Comparison of ENCODE assay signal across 14 mouse cellular contexts in the genomic region with DNA sequence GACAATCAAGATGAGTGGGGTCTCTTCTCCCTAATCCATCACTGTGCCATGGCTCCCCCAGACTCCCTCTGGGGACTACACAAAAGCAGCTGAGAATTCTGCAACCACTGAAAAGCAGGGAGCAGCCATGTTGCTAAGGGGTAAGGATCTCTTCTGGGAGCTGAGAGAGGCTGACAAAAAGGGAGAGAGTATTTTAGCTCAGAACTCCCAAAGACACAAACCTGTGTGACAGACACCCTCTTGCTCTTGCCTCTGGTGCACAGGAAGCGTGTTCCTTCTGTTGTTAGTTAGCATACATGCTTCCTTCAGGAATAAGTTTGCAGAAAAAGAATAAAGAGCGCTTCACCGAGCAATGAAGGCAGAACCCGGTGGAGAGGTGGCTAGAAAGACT. TPM values are rescaled to one million over a fixed set of nuclear protein-coding genes. Genes with fewer than 3 reads are reported as not detected.
DNase-seq lines count a peak whose midpoint lies in the region; ATAC-seq and TF ChIP-seq lines count a peak whose summit lies in the region.
"Had no signal": no experiment of that assay in that cellular context is flagged by ENCODE, and none has a peak within 500 bp of the region (broad histone marks: within the 10 kb centered on the region; RNA-seq: fewer than 3 reads in every experiment).

No protein-coding gene starts in this region.

- no peaks in the 10 kb centered on the region for H3K36me3 ChIP-seq in embryonic facial prominence, embryonic 10.5 days (replicated peaks)
- H3K36me3 ChIP-seq in forebrain, postnatal 0 days (ENCODE audit: insufficient read depth): no peaks in the 10 kb centered on the region
- no peaks in the 10 kb centered on the region for H3K36me3 ChIP-seq in midbrain, embryonic 12.5 days
- H3K36me3 ChIP-seq: intestine, embryonic 15.5 days had no signal

- ATAC-seq in forebrain, postnatal 0 days: no peak
- ATAC-seq in midbrain, embryonic 12.5 days (ENCODE audit: low FRiP score, low read depth): no peak
- ATAC-seq: intestine, embryonic 15.5 days had no signal

- DNase-seq in cerebellum, adult 2 months: no peak
- DNase-seq in cerebellum, adult 18-20 months: no peak
- no peak for DNase-seq in embryonic facial prominence, embryonic 10.5 days (ENCODE audit: low spot score)
- DNase-seq in forebrain, postnatal 0 days: peak; percentile 39
- no peak for DNase-seq in urinary bladder, postnatal 36 days (ENCODE audit: low spot score in 2 of 2)
- DNase-seq in left cerebral cortex, adult 8-10 months (ENCODE audit: low spot score in 2 of 2): no peak
- no peak for DNase-seq in embryo, embryonic 10.5 days (ENCODE audit: low spot score)
- DNase-seq: embryo, embryonic 11 days had no signal

- H3K4me3 ChIP-seq in cerebellum, adult 2 months (replicated peaks; ENCODE audit: insufficient read depth, low read depth, low read length): peak overlapping the region; percentile 89
- peak overlapping the region; percentile 8; the same call in 1 of the 2 replicates for H3K4me3 ChIP-seq in embryonic facial prominence, embryonic 10.5 days
- peak overlapping the region; percentile 51 for H3K4me3 ChIP-seq in forebrain, postnatal 0 days (ENCODE audit: low read depth, low read length)
- H3K4me3 ChIP-seq in midbrain, embryonic 12.5 days: peak overlapping the region; percentile 58
- H3K4me3 ChIP-seq: intestine, embryonic 15.5 days had no signal

- peak overlapping the region; percentile 56 for H3K4me2 ChIP-seq in forebrain, postnatal 0 days (ENCODE audit: low read depth)
- peak overlapping the region; percentile 65 for H3K4me2 ChIP-seq in midbrain, embryonic 12.5 days (replicated peaks)
- H3K4me2 ChIP-seq: intestine, embryonic 15.5 days had no signal

- no peak for TF ChIP-seq POLR2A in cerebellum, adult 2 months (IDR thresholded peaks at IDR 0.05; ENCODE audit: borderline replicate concordance, insufficient read depth, low read length)

- H3K27ac ChIP-seq in cerebellum, adult 2 months (ENCODE audit: insufficient read depth, low read length): peak overlapping the region; percentile 67
- H3K27ac ChIP-seq in embryonic facial prominence, embryonic 10.5 days (replicated peaks): peak overlapping the region; percentile 35
- H3K27ac ChIP-seq in forebrain, postnatal 0 days (ENCODE audit: low read depth, low read length): peak overlapping the region; percentile 68
- peak overlapping the region; percentile 49; the same call in 1 of the 2 replicates for H3K27ac ChIP-seq in midbrain, embryonic 12.5 days (replicated peaks)
- H3K27ac ChIP-seq: intestine, embryonic 15.5 days; macrophage had no signal

- no peak for TF ChIP-seq CTCF in cerebellum, adult 2 months (IDR thresholded peaks at IDR 0.05; ENCODE audit: borderline replicate concordance, insufficient read depth, low read depth, low read length)
- no peak for TF ChIP-seq CTCF in forebrain, postnatal 0 days (IDR thresholded peaks at IDR 0.05; ENCODE audit: low read depth)

- peak overlapping the region; percentile 64 for H3K9ac ChIP-seq in forebrain, postnatal 0 days
- peak overlapping the region; percentile 44 for H3K9ac ChIP-seq in midbrain, embryonic 12.5 days (replicated peaks)
- H3K9ac ChIP-seq: intestine, embryonic 15.5 days had no signal

- H3K4me1 ChIP-seq in cerebellum, adult 2 months (ENCODE audit: control insufficient read depth, insufficient read depth, low read length): peaks cover 18% of the 10 kb centered on the region
- H3K4me1 ChIP-seq in embryonic facial prominence, embryonic 10.5 days: peaks cover 59% of the 10 kb centered on the region
- H3K4me1 ChIP-seq in forebrain, postnatal 0 days (ENCODE audit: insufficient read depth): peaks cover 37% of the 10 kb centered on the region
- peaks cover 64% of the 10 kb centered on the region for H3K4me1 ChIP-seq in midbrain, embryonic 12.5 days

- 8% methylated on average over 4 of the region's 4 CpGs for WGBS in cerebellum, adult 2 months
- WGBS in embryonic facial prominence, embryonic 10.5 days: 38% methylated on average over 4 of the region's 4 CpGs
- WGBS in forebrain, postnatal 0 days: 9% methylated on average over 4 of the region's 4 CpGs
- WGBS in midbrain, embryonic 12.5 days: 21% methylated on average over 4 of the region's 4 CpGs

- no peaks in the 10 kb centered on the region for H3K27me3 ChIP-seq in cerebellum, adult 2 months (ENCODE audit: control insufficient read depth, insufficient read depth, low read length)
- no peaks in the 10 kb centered on the region; the same call in 1 of the 2 replicates for H3K27me3 ChIP-seq in embryonic facial prominence, embryonic 10.5 days (replicated peaks; ENCODE audit: low read depth, poor library complexity, severe bottlenecking)
- H3K27me3 ChIP-seq in forebrain, postnatal 0 days (ENCODE audit: insufficient read depth, low read length): no peaks in the 10 kb centered on the region
- H3K27me3 ChIP-seq in midbrain, embryonic 12.5 days: no peaks in the 10 kb centered on the region
- H3K27me3 ChIP-seq: intestine, embryonic 15.5 days had no signal

- no peaks in the 10 kb centered on the region for H3K9me3 ChIP-seq in embryonic facial prominence, embryonic 10.5 days
- H3K9me3 ChIP-seq in forebrain, postnatal 0 days (ENCODE audit: low read length): no peaks in the 10 kb centered on the region
- H3K9me3 ChIP-seq in midbrain, embryonic 12.5 days: no peaks in the 10 kb centered on the region
- H3K9me3 ChIP-seq: intestine, embryonic 15.5 days had no signal

RNA-seq across cellular contexts. Expression of a gene that starts 44.1 kb away (rescaled TPM):
- not detected in 2 replicates for polyA plus RNA-seq in cerebellum, adult 2 months (2012; rRNA removed)
- polyA plus RNA-seq in embryonic facial prominence, embryonic 10.5 days (2016; fragmentation: Nextera tagmentation; extraction: Ambion mirVana): 0.91 and 1.3 TPM in 2 replicates
- total RNA-seq in forebrain, postnatal 0 days (2014; rRNA removed): 0.29 TPM in 1 of 2 replicates, not detected in the other
- polyA plus RNA-seq in forebrain, postnatal 0 days (2015; fragmentation: Nextera tagmentation; extraction: Ambion mirVana): 0.33 and 2.1 TPM in 2 replicates
- 3.3 and 3.7 TPM in 2 replicates for polyA plus RNA-seq in midbrain, embryonic 12.5 days (2016; fragmentation: Nextera tagmentation; extraction: Ambion mirVana)
- total RNA-seq in left cerebral cortex, adult 8-10 months (2022): not detected
- total RNA-seq: layer of hippocampus, adult 8-10 months; liver, adult 2 months; neutrophil, adult 5-6 weeks had no signal
- polyA plus RNA-seq: liver, adult 2 months; macrophage had no signal

Comparison
In these comparisons a context has a peak if more than half of its experiments do, and no peak if none do; other contexts are left out.
1. H3K4me3 ChIP-seq: peak in every context shown above with its lines; median percentile 89 in cerebellum, adult 2 months; 58 in midbrain, embryonic 12.5 days; 51 in forebrain, postnatal 0 days; 8 in embryonic facial prominence, embryonic 10.5 days.